Mouse (Mus musculus) thymus, postnatal 14 days (tissue): ENCODE data around the gene Ngdn.
A peak's percentile ranks its signal among the peaks of the same experiment; 100 is the strongest.
"Not testable (repeated sequence)": the region's sequence is repeated elsewhere in the genome, so short reads cannot be mapped to it uniquely, and the experiment has no call there.

ENCODE experiments used
- DNase-seq: peaks from one replicate; pipeline ENCODE4 v3.0.0; 2021

The Ngdn gene

DNA sequence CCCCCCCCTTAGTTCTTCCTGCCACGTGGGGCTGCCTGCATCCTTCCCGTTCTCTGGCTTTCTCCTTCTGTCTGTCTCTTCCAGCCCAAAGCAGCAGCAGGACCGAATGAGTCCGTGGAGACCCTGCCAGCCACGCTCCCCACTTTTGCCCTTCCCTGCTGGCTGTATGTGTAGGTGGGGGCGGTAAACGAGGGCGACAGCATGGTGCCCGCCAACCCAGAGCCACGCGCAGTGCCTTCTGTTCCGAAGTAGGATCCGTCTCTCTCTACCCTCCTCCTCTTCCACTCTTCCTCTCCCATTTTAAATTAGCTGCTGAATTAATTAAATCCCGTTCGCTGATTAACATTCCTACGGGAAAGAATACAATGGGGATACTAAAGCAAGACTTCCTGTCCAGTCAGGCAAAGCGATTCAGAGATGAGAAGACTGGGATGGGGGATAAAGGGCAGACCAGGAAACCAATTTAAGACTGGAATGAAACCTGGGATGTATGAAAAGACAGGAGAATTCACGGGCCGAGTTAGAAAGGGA lies 17.5 kb downstream of the Ngdn start:
- no peak for DNase-seq

- DNase-seq: not testable (repeated sequence)
Measured at GRCm38 (mm10) chr14:55043694-55044093, 28.4 kb downstream of the Ngdn start.

- DNase-seq: no peak
Measured at GRCm38 (mm10) chr14:55047971-55048531, 32.8 kb downstream of the Ngdn start.

GRCm38 (mm10) chr14:55052496-55052895 lies 37.2 kb downstream of the Ngdn start:
- no peak for DNase-seq

DNA sequence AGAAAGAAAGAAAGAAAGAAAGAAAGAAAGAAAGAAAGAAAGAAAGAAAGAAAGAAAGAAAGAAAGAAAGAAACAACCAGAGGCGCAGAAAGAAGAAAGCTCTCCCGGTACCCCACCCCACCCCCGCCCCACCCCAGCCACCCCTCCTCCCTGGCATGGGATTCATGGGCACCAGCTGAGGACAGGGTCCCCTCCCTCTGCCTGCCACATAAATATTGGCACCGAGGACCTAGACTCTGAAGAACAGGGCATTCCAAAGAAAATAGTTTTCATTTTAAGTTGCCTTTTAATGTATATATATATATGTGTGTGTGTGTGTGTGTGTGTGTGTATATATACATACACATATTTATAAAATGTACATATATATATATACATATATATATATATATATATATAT lies 37.8 kb downstream of the Ngdn start:
- DNase-seq: no peak

- DNase-seq: no peak
Measured at GRCm38 (mm10) chr14:55053708-55054190, 38.5 kb downstream of the Ngdn start.

DNA sequence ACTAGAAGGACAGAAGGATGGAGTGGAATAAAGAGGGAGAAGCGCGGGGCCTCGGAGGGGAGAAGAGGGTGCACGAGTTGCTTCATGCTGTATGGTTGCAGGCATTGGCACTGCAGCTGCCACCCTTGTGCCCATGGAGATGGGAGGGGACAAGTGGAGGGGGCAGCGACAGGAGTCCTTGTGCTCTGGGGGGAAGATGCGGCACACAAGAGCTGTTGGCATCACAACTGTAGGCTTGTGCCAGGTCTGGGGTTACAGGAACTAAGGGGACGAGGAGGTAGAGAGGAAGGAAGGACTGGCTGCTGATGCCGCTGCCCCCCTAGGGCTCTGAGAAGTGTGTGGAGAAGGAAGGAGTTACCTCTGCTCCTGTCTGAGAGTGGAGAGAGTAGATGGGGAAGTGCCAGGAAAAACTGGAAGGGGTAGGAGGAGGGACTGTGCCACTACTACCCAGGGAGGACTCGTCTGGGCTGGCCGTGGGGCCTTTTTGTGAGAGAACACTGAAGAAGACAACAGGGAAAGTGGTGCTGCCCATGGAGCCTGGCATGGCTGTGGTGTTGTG lies 39.0 kb downstream of the Ngdn start:
- no peak for DNase-seq

GRCm38 (mm10) chr14:55055167-55055834 lies 40.0 kb downstream of the Ngdn start:
- DNase-seq: no peak

GRCm38 (mm10) chr14:55059009-55059408 lies 43.8 kb downstream of the Ngdn start:
- no peak for DNase-seq

- DNase-seq: no peak
Measured at GRCm38 (mm10) chr14:55059931-55060330, 44.7 kb downstream of the Ngdn start.

DNA sequence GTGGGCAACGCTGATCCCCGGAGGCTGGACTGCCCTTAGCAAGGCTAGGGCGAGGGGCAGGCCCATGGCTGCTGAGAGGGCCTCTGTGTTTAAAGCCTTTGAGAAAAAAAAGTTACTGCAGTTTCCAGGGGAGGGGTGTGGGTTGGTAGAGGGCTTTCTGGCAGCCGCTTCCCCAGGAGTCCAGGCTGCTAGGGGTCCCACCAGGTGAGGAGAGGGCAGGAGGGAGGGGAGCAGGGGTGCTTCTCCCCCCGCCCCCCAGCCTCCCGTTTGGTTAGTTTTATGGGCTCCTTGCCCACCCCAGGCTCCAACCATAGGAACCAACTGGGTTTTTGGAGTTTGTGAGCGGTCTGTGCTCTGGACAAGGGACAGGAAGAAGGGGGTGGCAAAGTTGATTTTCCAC lies 46.6 kb downstream of the Ngdn start:
- no peak for DNase-seq

- DNase-seq: peak; percentile 71
Measured at GRCm38 (mm10) chr14:55062626-55063025, 47.4 kb downstream of the Ngdn start.

- no peak for DNase-seq
Measured at GRCm38 (mm10) chr14:55063117-55063516, 47.9 kb downstream of the Ngdn start.

- DNase-seq: no peak
Measured at GRCm38 (mm10) chr14:55063581-55064381, 48.5 kb downstream of the Ngdn start.

GRCm38 (mm10) chr14:55064481-55065370 lies 49.5 kb downstream of the Ngdn start:
- DNase-seq: no peak

DNA sequence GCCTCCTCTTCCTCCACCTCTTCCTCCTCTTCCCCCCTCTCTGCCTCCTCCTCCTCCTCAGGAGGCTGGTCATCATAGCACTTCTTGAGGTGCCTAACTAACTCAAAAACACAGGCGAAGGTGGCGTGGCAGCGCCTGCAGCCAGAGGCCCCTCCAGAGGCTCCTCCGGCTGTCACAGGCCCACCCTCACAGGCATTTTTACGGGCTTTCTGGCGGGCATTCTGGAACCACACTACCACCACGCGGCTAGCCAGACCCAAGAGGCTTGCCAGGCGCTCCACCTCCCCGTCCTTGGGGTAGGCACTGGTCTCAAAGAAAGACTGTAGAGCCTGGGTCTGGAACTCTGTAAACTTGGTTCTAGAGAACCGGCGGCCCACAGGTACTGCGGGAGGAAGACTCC lies 50.1 kb downstream of the Ngdn start:
- no peak for DNase-seq

DNA sequence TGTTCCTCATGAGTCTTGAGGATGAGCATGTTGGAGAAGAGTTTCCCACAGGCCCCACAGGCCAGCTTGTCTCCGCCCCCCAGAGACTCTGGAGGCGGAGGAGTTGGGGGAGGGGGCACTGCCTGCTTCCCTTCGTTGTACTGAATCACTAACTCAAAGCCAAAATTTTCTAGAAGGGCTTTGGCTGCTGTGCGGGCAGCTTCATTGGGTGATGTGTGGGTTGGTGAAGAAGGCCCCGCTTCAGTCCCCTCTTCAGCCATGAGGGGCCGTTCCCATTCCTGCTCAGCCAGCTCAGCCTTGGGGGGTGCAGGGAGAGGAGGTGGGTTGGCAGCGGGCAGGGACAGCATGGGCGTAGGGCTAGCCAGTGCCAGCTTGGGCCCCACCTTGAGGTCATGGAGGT lies 50.8 kb downstream of the Ngdn start:
- no peak for DNase-seq

DNA sequence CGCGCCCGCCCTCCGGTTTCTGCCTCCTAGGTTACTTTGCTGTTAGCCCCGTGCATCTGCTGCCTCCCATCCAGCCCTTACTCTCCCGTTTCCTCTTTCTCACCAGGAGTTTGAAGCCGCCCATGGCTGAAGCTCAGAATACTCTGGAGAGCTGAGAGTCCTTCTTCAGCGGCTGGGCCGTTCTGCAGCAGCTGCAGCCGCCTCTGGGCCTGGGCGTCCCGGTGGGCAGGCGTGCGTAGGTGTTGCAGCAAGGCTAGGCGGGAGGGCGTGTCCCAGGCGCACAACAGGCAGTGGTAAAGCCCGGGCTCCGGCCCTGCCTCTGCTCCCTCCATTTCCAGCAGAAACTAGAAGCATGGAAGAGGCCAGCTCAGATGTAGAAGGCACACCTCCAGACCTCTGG lies 56.5 kb downstream of the Ngdn start:
- no peak for DNase-seq
